Mouse (Mus musculus): ENCODE results near the gene Rimbp2.
A peak's percentile ranks its signal among the peaks of the same experiment; 100 is the strongest.

The Rimbp2 gene

GRCm38 (mm10) chr5:128932776-128933175, 20.5 kb downstream of the Rimbp2 start:
- DNase-seq (ENCODE audit: low read depth, low spot score), result no peak

GRCm38 (mm10) chr5:128925073-128925472, 28.2 kb downstream of the Rimbp2 start:
- DNase-seq (ENCODE audit: low read depth, low spot score), result no peak

- DNase-seq (ENCODE audit: low read depth, low spot score), result no peak
These were observed 33.2 kb downstream of the Rimbp2 start for GRCm38 (mm10) chr5:128920112-128920511.

GRCm38 (mm10) chr5:128917116-128917959, 35.9 kb downstream of the Rimbp2 start:
- peak; percentile 77 for DNase-seq (ENCODE audit: low read depth, low spot score)

GRCm38 (mm10) chr5:128913820-128914219, 39.5 kb downstream of the Rimbp2 start:
- DNase-seq (ENCODE audit: low read depth, low spot score), result no peak

- DNase-seq (ENCODE audit: low read depth, low spot score), result no peak
These were observed 40.9 kb downstream of the Rimbp2 start for GRCm38 (mm10) chr5:128912374-128912773.

GRCm38 (mm10) chr5:128911593-128911992, 41.7 kb downstream of the Rimbp2 start:
- no peak for DNase-seq (ENCODE audit: low read depth, low spot score)

GRCm38 (mm10) chr5:128904113-128904512, 49.2 kb downstream of the Rimbp2 start:
- no peak for DNase-seq (ENCODE audit: low read depth, low spot score)

- no peak for DNase-seq (ENCODE audit: low read depth, low spot score)
These were observed 50.2 kb downstream of the Rimbp2 start for GRCm38 (mm10) chr5:128903120-128903519.

GRCm38 (mm10) chr5:128899971-128900370, 53.3 kb downstream of the Rimbp2 start:
- DNase-seq (ENCODE audit: low read depth, low spot score), result no peak

GRCm38 (mm10) chr5:128894921-128895320, 58.4 kb downstream of the Rimbp2 start:
- DNase-seq (ENCODE audit: low read depth, low spot score), result no peak

GRCm38 (mm10) chr5:128887546-128887945, 65.7 kb downstream of the Rimbp2 start:
- no peak for DNase-seq (ENCODE audit: low read depth, low spot score)

GRCm38 (mm10) chr5:128884320-128884719, 69.0 kb downstream of the Rimbp2 start:
- no peak for DNase-seq (ENCODE audit: low read depth, low spot score)

- peak; percentile 14 for DNase-seq (ENCODE audit: low read depth, low spot score)
These were observed 74.2 kb downstream of the Rimbp2 start for GRCm38 (mm10) chr5:128879092-128879491.

- DNase-seq (ENCODE audit: low read depth, low spot score), result no peak
These were observed 75.8 kb downstream of the Rimbp2 start for GRCm38 (mm10) chr5:128877425-128878035.

GRCm38 (mm10) chr5:128871706-128872105, 81.6 kb downstream of the Rimbp2 start:
- no peak for DNase-seq (ENCODE audit: low read depth, low spot score)

GRCm38 (mm10) chr5:128866811-128867210, 86.5 kb downstream of the Rimbp2 start:
- DNase-seq (ENCODE audit: low read depth, low spot score), result no peak

GRCm38 (mm10) chr5:128866291-128866690, 87.0 kb downstream of the Rimbp2 start:
- DNase-seq (ENCODE audit: low read depth, low spot score), result no peak

- DNase-seq (ENCODE audit: low read depth, low spot score), result no peak
These were observed 89.8 kb downstream of the Rimbp2 start for GRCm38 (mm10) chr5:128863497-128863896.

GRCm38 (mm10) chr5:128860907-128861306, 92.4 kb downstream of the Rimbp2 start:
- DNase-seq (ENCODE audit: low read depth, low spot score), result no peak

- peak; percentile 38 for DNase-seq (ENCODE audit: low read depth, low spot score)
These were observed 100.5 kb downstream of the Rimbp2 start for GRCm38 (mm10) chr5:128852791-128853190.

GRCm38 (mm10) chr5:128847806-128848205, 105.5 kb downstream of the Rimbp2 start:
- no peak for DNase-seq (ENCODE audit: low read depth, low spot score)

- no peak for DNase-seq (ENCODE audit: low read depth, low spot score)
These were observed 106.7 kb downstream of the Rimbp2 start for GRCm38 (mm10) chr5:128846433-128847040.
